Mouse (Mus musculus) cerebellum, adult 11 months (tissue): ENCODE data around the gene Sgsm3.

Source experiments
- DNase-seq: peaks from one replicate; pipeline ENCODE4 v3.0.0; 2022

The Sgsm3 gene

GRCm38 (mm10) chr15:81027378-81028173 lies 50.0 kb downstream of the Sgsm3 start:
- peak; percentile 67 for DNase-seq

- DNase-seq, result no peak
Observed at GRCm38 (mm10) chr15:81030891-81031425, 53.4 kb downstream of the Sgsm3 start.

GRCm38 (mm10) chr15:81031611-81032010 lies 54.0 kb downstream of the Sgsm3 start:
- no peak for DNase-seq

- DNase-seq, result no peak
Observed at GRCm38 (mm10) chr15:81032941-81033629, 55.5 kb downstream of the Sgsm3 start.

GRCm38 (mm10) chr15:81034119-81034518 lies 56.6 kb downstream of the Sgsm3 start:
- no peak for DNase-seq

GRCm38 (mm10) chr15:81035417-81036162 lies 58.0 kb downstream of the Sgsm3 start:
- no peak for DNase-seq

- DNase-seq, result no peak
Observed at GRCm38 (mm10) chr15:81038419-81038818, 60.9 kb downstream of the Sgsm3 start.

GRCm38 (mm10) chr15:81041767-81042166 lies 64.2 kb downstream of the Sgsm3 start:
- DNase-seq, result no peak

- no peak for DNase-seq
Observed at GRCm38 (mm10) chr15:81042276-81042931, 64.8 kb downstream of the Sgsm3 start.

GRCm38 (mm10) chr15:81044446-81044845 lies 66.9 kb downstream of the Sgsm3 start:
- no peak for DNase-seq

- no peak for DNase-seq
Observed at GRCm38 (mm10) chr15:81045336-81045735, 67.8 kb downstream of the Sgsm3 start.

GRCm38 (mm10) chr15:81046061-81046460 lies 68.5 kb downstream of the Sgsm3 start:
- no peak for DNase-seq

- DNase-seq, result no peak
Observed at GRCm38 (mm10) chr15:81047497-81047896, 69.9 kb downstream of the Sgsm3 start.

- no peak for DNase-seq
Observed at GRCm38 (mm10) chr15:81049401-81050053, 72.0 kb downstream of the Sgsm3 start.

- DNase-seq, result no peak
Observed at GRCm38 (mm10) chr15:81050488-81050887, 72.9 kb downstream of the Sgsm3 start.

GRCm38 (mm10) chr15:81052491-81052890 lies 74.9 kb downstream of the Sgsm3 start:
- DNase-seq, result no peak

- DNase-seq, result no peak
Observed at GRCm38 (mm10) chr15:81055488-81055887, 77.9 kb downstream of the Sgsm3 start.

GRCm38 (mm10) chr15:81057736-81058135 lies 80.2 kb downstream of the Sgsm3 start:
- DNase-seq, result no peak

GRCm38 (mm10) chr15:81060975-81061374 lies 83.4 kb downstream of the Sgsm3 start:
- no peak for DNase-seq
